Mouse (Mus musculus) induced T-regulatory cell, adult 2 months (primary cell): ENCODE data around the gene Tssk3.
"Not testable (repeated sequence)": the region's sequence is repeated elsewhere in the genome, so short reads cannot be mapped to it uniquely, and the experiment has no call there.

Source experiments
- DNase-seq: peaks from one replicate; pipeline ENCODE4 v3.0.0-alpha.2; 2012; ENCODE audit warnings: low read depth

Tssk3 gene

GRCm38 (mm10) chr4:129490972-129491880, at the start of gene Tssk3, which contains the start of gene Fam229a:
TSS of gene Tssk3 (minus strand) at chr4:129491022.
TSS of gene Fam229a (plus strand) at chr4:129491190.
- peak; percentile 48 for DNase-seq

GRCm38 (mm10) chr4:129540012-129540411, 49.2 kb upstream of the Tssk3 start:
- DNase-seq, result peak; percentile 76

DNA sequence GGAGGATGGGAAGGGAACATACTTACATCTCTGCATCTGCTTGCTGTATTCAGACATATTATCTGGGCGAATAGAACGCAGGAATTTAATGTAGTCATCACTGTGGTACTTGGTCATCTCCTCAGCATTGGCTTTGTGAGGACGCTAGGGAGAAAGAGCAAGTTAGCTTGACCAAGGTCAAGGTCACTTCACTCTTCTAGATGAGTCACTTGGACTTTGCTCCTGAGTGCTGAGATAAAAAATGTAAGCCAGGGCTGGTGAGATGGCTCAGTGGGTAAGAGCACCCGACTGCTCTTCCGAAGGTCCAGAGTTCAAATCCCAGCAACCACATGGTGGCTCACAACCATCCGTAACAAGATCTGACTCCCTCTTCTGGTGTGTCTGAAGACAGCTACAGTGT, 38.1 kb upstream of the Tssk3 start:
- DNase-seq, result not testable (repeated sequence)

DNA sequence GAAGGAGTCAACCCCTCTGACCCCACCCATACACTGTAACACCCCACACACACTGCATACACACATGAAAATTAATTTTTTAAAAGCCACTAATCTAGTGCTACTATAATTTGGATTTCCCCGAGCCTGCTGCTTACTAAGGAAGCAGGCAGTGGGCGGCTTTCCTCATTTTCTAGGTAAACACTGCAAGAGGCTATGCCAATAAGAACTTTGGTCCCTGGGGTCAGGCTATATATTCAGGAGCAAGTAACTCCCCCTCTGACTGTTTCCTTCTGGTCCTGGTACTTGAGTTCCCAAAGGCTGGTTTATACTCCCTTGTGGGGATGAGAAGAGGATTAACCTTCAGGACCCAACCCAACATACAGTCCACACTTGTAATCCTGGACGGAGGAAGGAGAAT, 35.1 kb upstream of the Tssk3 start:
- DNase-seq, result no peak

DNA sequence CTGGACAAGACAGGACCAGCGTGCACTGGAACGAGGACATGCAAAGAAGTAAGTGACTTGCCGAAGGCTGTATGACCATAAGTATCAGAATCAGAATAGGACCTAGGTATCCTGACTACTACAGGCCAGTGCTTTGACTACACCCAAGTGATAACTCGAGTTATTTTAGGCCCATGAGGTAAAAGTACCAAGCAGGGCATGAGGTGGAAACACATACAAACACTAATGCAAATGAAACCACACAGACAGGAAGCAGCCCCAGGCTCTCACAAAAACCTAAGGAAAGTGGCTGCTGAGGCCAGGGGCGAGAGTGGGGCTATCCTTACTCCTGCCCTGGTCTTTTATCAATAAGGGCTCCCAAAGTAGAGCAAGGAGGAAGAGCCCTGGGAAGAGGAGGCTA, 34.5 kb upstream of the Tssk3 start:
- DNase-seq, result no peak

DNA sequence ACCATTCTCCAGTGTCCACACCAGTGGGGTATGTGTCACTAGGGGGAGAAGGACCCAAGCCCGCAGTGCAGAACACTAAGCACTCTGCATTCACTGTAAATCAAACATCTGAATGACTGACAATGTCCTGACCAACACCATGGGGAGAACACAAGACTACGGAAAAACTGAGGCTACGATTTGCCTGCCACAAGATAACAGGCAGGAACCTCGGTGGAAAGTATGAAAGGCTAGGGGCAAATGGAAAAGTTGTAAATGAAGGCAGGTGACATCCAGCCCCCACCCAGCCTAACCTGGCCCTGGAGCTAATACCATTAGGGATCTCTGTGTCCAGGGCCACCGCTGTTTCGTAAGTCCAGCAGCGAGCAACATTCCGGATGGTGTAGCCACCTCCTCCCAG, 27.7 kb upstream of the Tssk3 start:
- no peak for DNase-seq

DNA sequence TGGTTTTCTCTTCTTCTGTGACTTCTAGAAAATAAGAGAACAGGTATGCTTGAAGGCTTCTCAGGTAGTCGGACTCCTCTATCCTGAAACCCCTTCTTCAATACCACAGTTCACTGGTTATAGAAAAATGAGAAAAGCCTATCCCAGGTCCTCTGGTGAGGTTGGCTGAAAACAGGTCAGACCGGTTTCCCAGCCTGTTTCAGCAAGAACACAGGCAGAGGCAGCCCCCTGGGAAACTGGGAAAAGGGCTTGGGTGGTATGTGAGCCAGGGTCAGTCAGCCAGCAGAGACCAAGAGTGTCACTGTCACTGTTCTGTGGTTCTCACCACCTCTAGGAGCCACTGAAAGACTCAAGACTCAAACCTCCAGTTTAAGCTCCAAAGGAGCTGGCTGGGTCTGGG, 26.1 kb upstream of the Tssk3 start:
- no peak for DNase-seq

- DNase-seq, result peak; percentile 84
These were observed 23.6 kb upstream of the Tssk3 start for GRCm38 (mm10) chr4:129514300-129514898.

DNA sequence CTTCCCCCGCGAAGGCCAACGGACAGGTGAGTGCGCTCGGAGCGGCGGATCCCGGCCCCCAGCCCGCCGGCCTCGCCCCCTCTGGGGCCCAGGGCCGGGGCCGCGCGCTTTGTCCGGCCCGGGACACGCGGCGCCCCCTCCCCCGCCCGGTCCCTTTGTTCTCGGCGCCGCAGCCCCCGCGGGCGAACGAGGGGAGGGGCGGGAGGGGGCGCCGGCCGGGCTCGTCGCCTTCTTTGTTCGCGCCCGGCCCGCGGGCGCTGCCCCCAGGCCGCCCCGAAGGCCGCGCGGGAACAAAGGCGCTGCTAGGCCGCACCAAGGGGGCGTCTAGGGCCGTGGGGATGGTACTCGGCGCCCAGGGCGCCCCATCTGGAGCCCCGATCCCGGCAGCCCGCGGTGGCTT, 23.1 kb upstream of the Tssk3 start:
- DNase-seq, result no peak

DNA sequence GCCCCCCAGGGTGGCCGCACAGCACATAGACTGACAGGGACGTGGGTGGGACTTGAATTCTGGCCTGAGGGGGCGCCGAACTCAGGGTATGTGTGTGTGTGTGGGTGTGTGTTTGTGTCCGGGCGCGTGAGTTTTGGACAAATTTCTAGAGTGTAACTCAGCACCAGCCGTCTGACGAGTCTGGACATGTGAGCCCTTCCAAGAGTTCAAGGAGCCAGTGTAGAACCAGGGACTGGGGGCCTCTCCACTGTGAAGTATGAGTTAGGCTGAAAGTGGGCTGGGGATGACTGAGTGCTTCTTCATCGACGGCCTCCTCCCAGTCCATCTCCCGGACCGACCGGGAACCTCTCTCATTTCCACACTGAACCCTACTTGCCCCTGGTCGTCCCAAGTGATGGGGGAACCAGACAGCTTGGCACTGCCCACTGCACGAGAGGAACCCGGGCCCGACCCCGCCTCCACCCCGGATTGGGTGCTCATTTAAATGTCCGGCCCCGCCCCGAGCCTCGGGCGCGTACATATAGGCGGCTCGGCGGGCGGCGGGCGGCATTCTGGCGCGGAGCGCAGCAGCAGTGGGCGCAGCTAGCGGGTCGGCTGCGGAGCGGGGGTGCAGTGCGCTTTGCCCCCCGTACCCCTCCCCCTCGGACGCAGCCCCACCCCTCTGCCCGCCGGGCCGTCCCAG, 22.4 kb upstream of the Tssk3 start, which contains the start of gene Marcksl1:
Gene Marcksl1 (plus strand): TSS at position 496 of the 682 bp plus-strand sequence.
- peak; percentile 90 for DNase-seq

DNA sequence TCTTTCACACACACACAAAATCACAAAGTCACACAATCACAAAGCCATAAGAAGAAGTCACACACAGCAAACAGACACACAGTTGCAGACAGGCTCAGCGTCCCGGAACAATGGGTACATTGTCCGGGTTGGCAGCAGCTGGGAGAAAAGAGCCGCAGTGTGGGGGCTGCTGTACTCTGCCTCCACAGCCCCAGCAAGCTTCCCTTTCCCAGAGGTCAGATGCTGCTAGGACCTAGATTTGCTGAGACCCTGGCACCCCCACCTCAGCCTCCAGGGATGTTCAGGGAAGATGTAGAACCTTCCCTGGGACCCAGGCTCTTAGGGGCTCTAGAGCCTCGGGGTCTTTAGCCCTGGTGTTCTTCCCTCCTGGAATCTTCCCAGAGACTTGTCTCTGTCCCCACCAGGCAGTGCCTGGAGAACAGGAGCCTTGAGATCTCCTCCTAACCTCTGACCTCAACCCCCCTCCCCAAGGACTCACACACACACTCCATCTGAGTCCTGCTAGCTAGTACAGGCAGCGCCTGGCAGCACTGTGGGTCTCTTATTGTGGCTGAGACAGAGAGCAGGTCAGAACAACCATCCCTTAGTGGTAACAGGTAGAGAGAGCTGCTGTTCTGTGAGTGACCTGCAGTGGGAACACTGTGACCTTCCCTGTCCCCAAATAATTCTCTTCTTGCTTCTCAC, 20.7 kb upstream of the Tssk3 start:
- DNase-seq, result no peak

- no peak for DNase-seq
These were observed 20.0 kb upstream of the Tssk3 start for GRCm38 (mm10) chr4:129510723-129511412.

DNA sequence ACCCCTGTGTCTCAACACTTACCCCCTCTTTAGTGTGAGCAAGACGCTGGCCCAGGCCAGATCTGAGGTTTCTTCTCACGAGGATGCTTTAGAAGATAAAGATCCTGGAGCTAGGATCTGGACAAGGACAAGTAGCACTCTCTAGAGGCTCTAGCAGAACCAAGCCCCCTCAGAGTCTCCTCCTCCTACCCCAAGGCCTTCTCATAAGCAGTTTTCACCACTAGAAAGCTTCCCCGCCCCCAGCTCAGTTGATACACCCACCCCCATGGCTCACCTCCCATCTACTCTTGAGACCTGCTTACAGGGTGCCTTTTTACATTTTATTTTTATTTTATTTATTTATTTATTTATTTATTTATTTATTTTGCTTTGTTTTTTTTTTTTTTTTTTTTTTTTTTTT, 18.8 kb upstream of the Tssk3 start:
- no peak for DNase-seq

- no peak for DNase-seq
These were observed 18.2 kb upstream of the Tssk3 start for GRCm38 (mm10) chr4:129508834-129509600.

- no peak for DNase-seq
These were observed 17.4 kb upstream of the Tssk3 start for GRCm38 (mm10) chr4:129508237-129508515.

DNA sequence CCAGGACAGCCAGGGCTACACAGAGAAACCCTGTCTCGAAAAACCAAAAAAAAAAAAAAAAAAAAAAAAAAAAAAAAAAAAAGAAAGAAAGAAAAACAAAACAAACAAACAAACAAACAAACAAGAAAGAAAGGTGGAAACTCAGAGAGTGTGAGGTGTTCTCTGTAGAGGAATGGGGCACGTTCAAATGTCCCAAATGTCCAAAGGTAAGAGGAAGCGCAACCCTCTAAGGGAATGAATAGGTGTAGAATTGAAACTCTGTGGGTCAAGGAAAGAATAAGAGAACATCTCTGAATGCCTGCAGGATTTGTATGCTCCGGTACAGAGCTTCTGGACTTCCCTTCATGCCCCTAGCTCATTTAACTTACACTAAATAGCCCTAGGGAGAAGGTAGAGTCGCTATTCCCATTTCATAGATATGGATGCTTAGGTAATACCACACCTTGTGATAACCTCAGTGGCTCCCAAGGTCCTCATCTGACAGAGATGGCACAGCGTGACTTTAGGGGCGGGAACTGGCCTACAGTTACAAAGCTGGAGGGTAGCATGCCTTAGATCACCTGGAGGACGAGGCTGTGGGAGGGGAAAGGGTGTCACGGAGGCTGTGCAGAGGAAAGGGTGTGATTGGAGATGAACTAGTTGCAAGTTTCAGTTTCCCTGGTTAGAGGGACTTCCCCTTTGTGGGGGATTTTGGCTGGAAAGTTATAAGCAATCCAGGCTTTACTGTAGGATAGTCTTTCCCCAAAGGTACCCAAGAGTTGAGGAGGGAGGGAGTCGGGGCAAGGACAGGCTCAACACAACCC, 16.8 kb upstream of the Tssk3 start:
- DNase-seq, result peak; percentile 81

DNA sequence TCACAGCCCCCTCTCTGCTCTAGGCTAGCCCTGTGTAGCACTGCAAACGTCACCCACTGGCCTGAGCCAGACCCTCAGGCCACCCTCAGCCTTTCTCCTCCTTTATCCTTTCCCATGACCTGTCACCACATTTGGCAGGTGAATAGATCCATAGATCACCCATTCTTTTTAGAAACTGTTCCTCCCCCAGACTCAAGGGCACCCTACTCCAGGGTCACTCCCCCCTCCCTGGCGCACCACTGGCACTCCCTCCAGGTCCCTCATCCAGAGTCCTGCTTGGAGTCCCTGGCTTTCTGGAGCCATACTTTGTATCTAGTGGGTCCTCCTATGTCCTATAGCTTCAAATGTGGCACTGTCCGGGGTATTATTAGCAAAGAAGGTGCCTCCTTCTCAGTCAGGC, 14.7 kb upstream of the Tssk3 start:
- no peak for DNase-seq

GRCm38 (mm10) chr4:129502901-129503444, 12.2 kb upstream of the Tssk3 start:
- no peak for DNase-seq

DNA sequence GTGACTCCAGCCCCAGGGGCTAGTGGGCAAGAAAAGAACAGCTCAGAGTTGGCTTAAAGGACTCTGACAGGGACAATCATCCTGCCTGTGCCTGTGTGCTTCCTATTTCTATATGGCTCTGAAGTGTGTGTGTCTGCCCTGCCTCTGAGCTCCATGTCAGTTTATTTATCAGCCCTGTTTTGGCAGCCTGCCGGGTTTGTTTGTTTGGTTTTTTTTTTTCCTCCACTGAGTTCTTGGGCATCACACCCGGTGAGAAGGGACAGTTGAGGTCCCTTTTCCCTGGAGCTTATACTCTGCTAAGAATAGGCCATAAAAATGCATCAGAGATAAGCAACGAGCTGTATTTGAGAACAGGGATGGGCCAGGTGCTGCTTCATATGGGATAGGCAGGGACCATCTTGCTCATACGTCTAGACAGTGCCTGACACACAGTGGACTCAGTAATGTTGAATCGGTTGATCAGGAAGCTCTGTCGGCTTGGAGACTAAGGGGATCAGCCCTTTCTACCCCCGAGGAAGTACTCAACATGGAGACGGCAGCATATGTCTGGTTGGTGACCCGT, 11.6 kb upstream of the Tssk3 start:
- no peak for DNase-seq
